Mouse (Mus musculus) E14TG2a.4 (cell line): Measurements from ENCODE around the gene Thbd.

Experiments used
- CTCF ChIP-seq: conservative IDR thresholded peaks from 2 replicates; pipeline ENCODE4 v1.5.1; 2014; ENCODE audit warnings: low read length
- NANOG ChIP-seq: IDR thresholded peaks from 2 replicates; pipeline ENCODE4 v1.6.1; 2014; ENCODE audit warnings: borderline replicate concordance, low read length, mixed read lengths
- POU5F1 ChIP-seq: IDR thresholded peaks from 2 replicates; pipeline ENCODE4 v1.6.1; 2014; ENCODE audit warnings: low read length, borderline replicate concordance

GRCm38 (mm10) chr2:148442172-148442571 is 34.2 kb upstream of the Thbd start:
- TF ChIP-seq CTCF (no peak), POU5F1 (no peak), NANOG (no peak)
